Mouse (Mus musculus): ENCODE measurements at regions not wholly inside any gene's neighbourhood (a gene's known extent, or its start where the extent isn't known, plus 50 kb on each side); places are given as distances from the start of the nearest gene placed in this dataset.

GRCm38 (mm10) chr7:64032921-64033354 lies 94.2 kb upstream of the Klf13 start:
- peak overlapping the region; percentile 16; the same call in 1 of the 2 replicates for H3K27ac ChIP-seq (ENCODE audit: insufficient read depth, low read depth, low read length)
- TF ChIP-seq CTCF (IDR thresholded peaks at IDR 0.05; ENCODE audit: extremely low read depth, insufficient read length, insufficient replicate concordance, low read depth, low read length) = no peak
- TF ChIP-seq POLR2A (IDR thresholded peaks at IDR 0.05; ENCODE audit: low read depth, low read length) = no peak
- no peaks in the 10 kb centered on the region for H3K27me3 ChIP-seq (ENCODE audit: control insufficient read depth, insufficient read depth, low read length)
- 68% methylated on average over 9 of the region's 9 CpGs for WGBS
- no peak overlapping the region for H3K4me3 ChIP-seq (ENCODE audit: low read depth, low read length)
- H3K4me1 ChIP-seq (ENCODE audit: control insufficient read depth, insufficient read depth, insufficient read length, low read length) = no peaks in the 10 kb centered on the region; the same call in none of the 2 replicates
- no peaks in the 10 kb centered on the region for H3K36me3 ChIP-seq (ENCODE audit: control insufficient read depth, insufficient read depth, low read length)

DNA sequence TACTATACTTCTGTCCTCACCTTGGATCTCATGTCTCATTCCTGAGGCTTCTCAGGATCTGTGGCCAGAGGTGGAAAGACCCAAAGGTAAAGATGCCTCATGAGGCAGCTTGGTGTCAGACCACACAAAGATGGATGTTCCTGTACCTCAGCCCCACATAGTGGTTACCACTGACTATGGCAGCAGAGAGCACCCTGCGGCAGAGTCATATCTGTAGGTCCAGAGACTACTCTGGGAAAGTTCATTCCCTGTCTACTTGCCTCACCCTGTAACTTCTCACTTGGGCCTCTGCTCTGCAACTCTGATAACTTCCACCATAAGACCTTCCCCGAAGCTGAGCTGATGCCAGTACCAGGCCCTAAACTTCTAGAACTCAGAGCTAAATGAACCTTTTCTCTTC lies 91.9 kb upstream of the Klf13 start:
- Histone ChIP-seq H3K4me1 (ENCODE audit: control insufficient read depth, insufficient read depth, insufficient read length, low read length) (no peaks in the 10 kb centered on the region; the same call in 1 of the 2 replicates), H3K27me3 (ENCODE audit: control insufficient read depth, insufficient read depth, low read length) (no peaks in the 10 kb centered on the region), H3K4me3 (ENCODE audit: low read depth, low read length) (no peak overlapping the region), H3K27ac (ENCODE audit: insufficient read depth, low read depth, low read length) (no peak overlapping the region), H3K36me3 (ENCODE audit: control insufficient read depth, insufficient read depth, low read length) (no peaks in the 10 kb centered on the region)
- WGBS = 92% methylated on average over 2 of the region's 2 CpGs
- TF ChIP-seq CTCF (IDR thresholded peaks at IDR 0.05; ENCODE audit: extremely low read depth, insufficient read length, insufficient replicate concordance, low read depth, low read length) (no peak), POLR2A (IDR thresholded peaks at IDR 0.05; ENCODE audit: low read depth, low read length) (no peak)

DNA sequence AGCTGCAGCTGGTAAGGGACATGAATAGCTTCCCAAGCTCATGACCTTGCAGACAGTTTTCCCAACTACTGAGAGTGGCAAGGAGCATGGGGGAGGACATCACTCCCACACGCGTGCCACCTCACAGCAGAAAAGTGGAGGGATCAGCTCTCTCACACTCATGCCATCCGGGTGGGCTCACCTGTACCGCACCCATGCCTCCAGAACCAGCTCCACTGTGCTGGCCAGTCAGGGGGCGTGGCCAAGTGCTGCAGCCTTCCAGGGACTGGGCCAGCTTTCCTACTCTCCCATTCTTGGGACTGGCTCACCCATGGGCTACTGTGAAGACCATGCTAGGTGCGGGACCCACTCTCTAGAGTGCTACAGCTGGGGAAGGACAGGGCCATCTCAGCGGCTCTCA lies 88.4 kb upstream of the Klf13 start:
- H3K36me3 ChIP-seq (ENCODE audit: control insufficient read depth, insufficient read depth, low read length) = no peaks in the 10 kb centered on the region
- no peak overlapping the region for H3K4me3 ChIP-seq (ENCODE audit: low read depth, low read length)
- WGBS = 87% methylated on average over 7 of the region's 7 CpGs
- no peak overlapping the region for H3K27ac ChIP-seq (ENCODE audit: insufficient read depth, low read depth, low read length)
- no peaks in the 10 kb centered on the region for H3K27me3 ChIP-seq (ENCODE audit: control insufficient read depth, insufficient read depth, low read length)
- TF ChIP-seq CTCF (IDR thresholded peaks at IDR 0.05; ENCODE audit: extremely low read depth, insufficient read length, insufficient replicate concordance, low read depth, low read length) = no peak
- no peak for TF ChIP-seq POLR2A (IDR thresholded peaks at IDR 0.05; ENCODE audit: low read depth, low read length)
- H3K4me1 ChIP-seq (ENCODE audit: control insufficient read depth, insufficient read depth, insufficient read length, low read length) = no peaks in the 10 kb centered on the region; the same call in 1 of the 2 replicates

GRCm38 (mm10) chr7:64025155-64025554 lies 86.4 kb upstream of the Klf13 start:
- Histone ChIP-seq H3K36me3 (ENCODE audit: control insufficient read depth, insufficient read depth, low read length) (no peaks in the 10 kb centered on the region), H3K27me3 (ENCODE audit: control insufficient read depth, insufficient read depth, low read length) (no peaks in the 10 kb centered on the region), H3K4me3 (ENCODE audit: low read depth, low read length) (no peak overlapping the region), H3K27ac (ENCODE audit: insufficient read depth, low read depth, low read length) (no peak overlapping the region), H3K4me1 (ENCODE audit: control insufficient read depth, insufficient read depth, insufficient read length, low read length) (peaks cover 7% of the 10 kb centered on the region)
- TF ChIP-seq CTCF (IDR thresholded peaks at IDR 0.05; ENCODE audit: extremely low read depth, insufficient read length, insufficient replicate concordance, low read depth, low read length) (no peak), POLR2A (IDR thresholded peaks at IDR 0.05; ENCODE audit: low read depth, low read length) (no peak)
- WGBS = 94% methylated on average over 2 of the region's 2 CpGs

- H3K4me1 ChIP-seq (ENCODE audit: control insufficient read depth, insufficient read depth, insufficient read length, low read length) = peaks cover 7% of the 10 kb centered on the region
- 79% methylated on average over 4 of the region's 4 CpGs for WGBS
- TF ChIP-seq CTCF (IDR thresholded peaks at IDR 0.05; ENCODE audit: extremely low read depth, insufficient read length, insufficient replicate concordance, low read depth, low read length) (no peak), POLR2A (IDR thresholded peaks at IDR 0.05; ENCODE audit: low read depth, low read length) (no peak)
- H3K36me3 ChIP-seq (ENCODE audit: control insufficient read depth, insufficient read depth, low read length) = no peaks in the 10 kb centered on the region
- no peaks in the 10 kb centered on the region for H3K27me3 ChIP-seq (ENCODE audit: control insufficient read depth, insufficient read depth, low read length)
- H3K4me3 ChIP-seq (ENCODE audit: low read depth, low read length) = no peak overlapping the region
- H3K27ac ChIP-seq (ENCODE audit: insufficient read depth, low read depth, low read length) = no peak overlapping the region
Observed at GRCm38 (mm10) chr7:64024253-64024652, 85.5 kb upstream of the Klf13 start.

- H3K27me3 ChIP-seq (ENCODE audit: control insufficient read depth, insufficient read depth, low read length) = no peaks in the 10 kb centered on the region
- H3K4me1 ChIP-seq (ENCODE audit: control insufficient read depth, insufficient read depth, insufficient read length, low read length) = peaks cover 7% of the 10 kb centered on the region
- no peak for TF ChIP-seq CTCF (IDR thresholded peaks at IDR 0.05; ENCODE audit: extremely low read depth, insufficient read length, insufficient replicate concordance, low read depth, low read length)
- TF ChIP-seq POLR2A (IDR thresholded peaks at IDR 0.05; ENCODE audit: low read depth, low read length) = no peak
- H3K27ac ChIP-seq (ENCODE audit: insufficient read depth, low read depth, low read length) = no peak overlapping the region
- no peaks in the 10 kb centered on the region for H3K36me3 ChIP-seq (ENCODE audit: control insufficient read depth, insufficient read depth, low read length)
- H3K4me3 ChIP-seq (ENCODE audit: low read depth, low read length) = no peak overlapping the region
- 72% methylated on average over 7 of the region's 7 CpGs for WGBS
Observed at GRCm38 (mm10) chr7:64022711-64023468, 84.2 kb upstream of the Klf13 start.

GRCm38 (mm10) chr7:64021241-64022108 lies 82.8 kb upstream of the Klf13 start:
- H3K4me1 ChIP-seq (ENCODE audit: control insufficient read depth, insufficient read depth, insufficient read length, low read length) = peaks cover 7% of the 10 kb centered on the region
- no peak overlapping the region for H3K27ac ChIP-seq (ENCODE audit: insufficient read depth, low read depth, low read length)
- 56% methylated on average over 9 of the region's 9 CpGs for WGBS
- H3K4me3 ChIP-seq (ENCODE audit: low read depth, low read length) = no peak overlapping the region
- H3K27me3 ChIP-seq (ENCODE audit: control insufficient read depth, insufficient read depth, low read length) = no peaks in the 10 kb centered on the region
- H3K36me3 ChIP-seq (ENCODE audit: control insufficient read depth, insufficient read depth, low read length) = no peaks in the 10 kb centered on the region
- no peak for TF ChIP-seq POLR2A (IDR thresholded peaks at IDR 0.05; ENCODE audit: low read depth, low read length)
- TF ChIP-seq CTCF (IDR thresholded peaks at IDR 0.05; ENCODE audit: extremely low read depth, insufficient read length, insufficient replicate concordance, low read depth, low read length) = no peak

All from small intestine, adult 2 months (tissue).